Mouse (Mus musculus): Measurements from ENCODE around the gene Enam.

GRCm38 (mm10) chr5:88554086-88554886 lies 66.5 kb downstream of the Enam start, which contains the start of gene Utp3:
- TF ChIP-seq GATA1 (IDR thresholded peaks at IDR 0.05; ENCODE audit: low read length), result 0 out of 2 replicates have a peak, but pooled peaks have one; percentile 6
- no peak for TF ChIP-seq TAL1 (IDR thresholded peaks at IDR 0.05; ENCODE audit: low read length)
